Mouse (Mus musculus) erythroblast, adult 5-6 weeks (primary cell): ENCODE measurements around the gene Gpt2. TPM values are rescaled to one million over a fixed set of nuclear protein-coding genes. Genes with fewer than 3 reads are reported as not detected.

Experiments used
- ATAC-seq: replicated peaks from 2 replicates; pipeline ENCODE4 v1.8.0; 2016; ENCODE audit warnings: moderate number of reproducible peaks, mild to moderate bottlenecking, moderate TSS enrichment, inconsistent platforms; ENCODE audit not compliant: poor library complexity, low FRiP score, severe bottlenecking
- total RNA-seq, 2 experiments: library from RNA; stranded (forward) in 1 of 2; stranded (reverse) in 1 of 2; fragments of 150-400 nt in 1 of 2; fragments of 200-764, 138-1000 nt in 1 of 2; gene quantifications; 2 replicates each; pipeline versions ENCODE4 v1.2.3 to v1.2.4; 2015 to 2017; ENCODE audit warnings: low replicate concordance in 2 of 2

The Gpt2 gene
- total RNA-seq, 2 experiments from 2014 or later = not detected

DNA sequence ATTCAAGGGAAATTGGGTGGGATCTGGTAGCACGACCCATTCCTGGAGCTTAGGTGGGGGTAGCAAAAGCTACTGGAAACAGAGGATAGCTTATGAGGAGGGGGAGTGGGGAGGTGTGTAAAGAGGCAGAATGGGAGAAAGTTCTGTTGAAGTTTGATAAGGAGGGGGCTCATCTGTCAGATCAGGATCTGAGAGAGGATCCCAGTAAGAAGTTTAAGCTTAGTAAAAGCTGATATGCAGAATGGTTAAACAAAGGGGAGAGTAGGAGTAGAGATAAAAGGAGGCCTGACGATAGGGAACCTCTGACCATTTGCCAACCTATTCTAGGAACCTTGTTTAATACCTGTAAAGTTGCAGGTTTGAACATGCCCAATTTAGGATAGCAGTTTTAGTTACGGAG lies 72.8 kb downstream of the Gpt2 start:
- ATAC-seq = no peak

- ATAC-seq = no peak
Measured at GRCm38 (mm10) chr8:85567801-85568200, 75.4 kb downstream of the Gpt2 start.

GRCm38 (mm10) chr8:85570466-85570865 lies 78.1 kb downstream of the Gpt2 start:
- no peak for ATAC-seq

- no peak for ATAC-seq
Measured at GRCm38 (mm10) chr8:85573972-85574496, 81.7 kb downstream of the Gpt2 start.

Other genes with a start within 250 kb of the Gpt2 start
- gene Orc6, start 192.9 kb upstream of the Gpt2 start, total RNA-seq (2015; ENCODE audit: low replicate concordance) = 38.2 and 48.5 TPM in 2 replicates
- 47.6 and 89.5 TPM in 2 replicates for gene Orc6, start 192.9 kb upstream of the Gpt2 start, total RNA-seq (2017; ENCODE audit: low replicate concordance)
- gene Vps35, start 192.8 kb upstream of the Gpt2 start, total RNA-seq (2015; ENCODE audit: low replicate concordance) = 54.8 and 68.4 TPM in 2 replicates
- gene Vps35, start 192.8 kb upstream of the Gpt2 start, total RNA-seq (2017; ENCODE audit: low replicate concordance) = 50.0 and 53.9 TPM in 2 replicates
- 48.0 and 94.9 TPM in 2 replicates for gene Mylk3, start 106.2 kb upstream of the Gpt2 start, total RNA-seq (2015; ENCODE audit: low replicate concordance)
- 229 and 257 TPM in 2 replicates for gene Mylk3, start 106.2 kb upstream of the Gpt2 start, total RNA-seq (2017; ENCODE audit: low replicate concordance)
- gene 4921524J17Rik, start 59.7 kb upstream of the Gpt2 start, total RNA-seq (2015; ENCODE audit: low replicate concordance) = 9.4 and 22.5 TPM in 2 replicates
- 8.3 and 15.9 TPM in 2 replicates for gene 4921524J17Rik, start 59.7 kb upstream of the Gpt2 start, total RNA-seq (2017; ENCODE audit: low replicate concordance)
- gene Dnaja2, start 62.8 kb downstream of the Gpt2 start, total RNA-seq (2015; ENCODE audit: low replicate concordance) = 23.1 and 36.6 TPM in 2 replicates
- gene Dnaja2, start 62.8 kb downstream of the Gpt2 start, total RNA-seq (2017; ENCODE audit: low replicate concordance) = 28.7 and 35.5 TPM in 2 replicates
- 3.8 and 8.5 TPM in 2 replicates for gene Neto2, start 208.3 kb downstream of the Gpt2 start, total RNA-seq (2015; ENCODE audit: low replicate concordance)
- gene Neto2, start 208.3 kb downstream of the Gpt2 start, total RNA-seq (2017; ENCODE audit: low replicate concordance) = 2.6 and 3.9 TPM in 2 replicates